ENCODE assay signal across 8 mouse cellular contexts in the genomic region with DNA sequence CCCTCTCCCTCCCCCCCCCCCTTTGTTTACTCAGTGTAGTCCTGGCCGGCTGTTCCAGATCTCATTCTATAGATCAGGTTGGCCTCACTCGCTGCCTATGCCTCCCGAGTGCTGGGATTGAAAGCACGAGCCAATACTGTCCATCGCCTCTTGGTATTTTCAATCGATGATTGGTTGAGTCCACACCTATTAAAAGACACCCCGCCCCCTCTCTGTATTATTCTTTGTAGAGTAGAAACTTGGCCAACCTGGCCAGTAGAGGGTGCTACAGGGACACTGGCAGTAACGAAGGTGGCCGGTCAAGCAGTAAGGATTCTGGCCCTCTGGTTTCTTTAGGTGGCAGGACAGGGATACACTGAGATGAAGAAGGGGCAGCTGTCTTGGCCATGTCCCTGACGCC. TPM values are rescaled to one million over a fixed set of nuclear protein-coding genes. Genes with fewer than 3 reads are reported as not detected.
A peak's percentile ranks its signal among the peaks of the same experiment; 100 is the strongest.
DNase-seq lines count a peak whose midpoint lies in the region; ATAC-seq and TF ChIP-seq lines count a peak whose summit lies in the region.

No protein-coding gene starts in this region.

- no peaks in the 10 kb centered on the region for H3K9me3 ChIP-seq in forebrain, embryonic 11.5 days (ENCODE audit: control insufficient read depth, low read length)
- no peaks in the 10 kb centered on the region for H3K9me3 ChIP-seq in hindbrain, embryonic 16.5 days (ENCODE audit: control insufficient read depth, low read length)
- H3K9me3 ChIP-seq in limb, embryonic 14.5 days (ENCODE audit: control insufficient read depth, low read length): no peaks in the 10 kb centered on the region
- no peaks in the 10 kb centered on the region for H3K9me3 ChIP-seq in midbrain, postnatal 0 days (ENCODE audit: low read length)

- 0 out of 2 replicates have a peak overlapping the region, but pooled peaks have one; percentile 8 for H3K4me2 ChIP-seq in forebrain, embryonic 11.5 days (ENCODE audit: low read depth, low read length, severe bottlenecking)
- peak overlapping the region; percentile 15 for H3K4me2 ChIP-seq in hindbrain, embryonic 16.5 days (ENCODE audit: low read length)
- H3K4me2 ChIP-seq in limb, embryonic 14.5 days (replicated peaks; ENCODE audit: low read depth, low read length, severe bottlenecking): no peak overlapping the region
- no peak overlapping the region for H3K4me2 ChIP-seq in midbrain, postnatal 0 days (ENCODE audit: low read depth, low read length, poor library complexity, severe bottlenecking)

- no peaks in the 10 kb centered on the region for H3K79me2 ChIP-seq in heart, adult 2 months (replicated peaks; ENCODE audit: control insufficient read depth, insufficient read depth, low read length)

- no peak for TF ChIP-seq POLR2A in heart, adult 2 months (IDR thresholded peaks at IDR 0.05; ENCODE audit: insufficient read depth, low read depth, low read length)
- no peak for TF ChIP-seq POLR2A in limb, embryonic 14.5 days (IDR thresholded peaks at IDR 0.05; ENCODE audit: borderline replicate concordance, extremely low read depth, insufficient read depth, insufficient read length)
- TF ChIP-seq POLR2A in thymus, adult 2 months (IDR thresholded peaks at IDR 0.05; ENCODE audit: control insufficient read depth, extremely low read depth, insufficient read depth, low read length, poor library complexity): no peak

- H3K9ac ChIP-seq in heart, adult 2 months (ENCODE audit: low read depth, low read length): no peak overlapping the region
- H3K9ac ChIP-seq in forebrain, embryonic 11.5 days (ENCODE audit: low read length): no peak overlapping the region
- no peak overlapping the region for H3K9ac ChIP-seq in hindbrain, embryonic 16.5 days (ENCODE audit: low read depth, low read length)
- no peak overlapping the region for H3K9ac ChIP-seq in limb, embryonic 14.5 days (ENCODE audit: low read depth, low read length, severe bottlenecking)
- H3K9ac ChIP-seq in midbrain, postnatal 0 days (replicated peaks; ENCODE audit: low read length, poor library complexity, severe bottlenecking): no peak overlapping the region

- no peak for ATAC-seq in forebrain, embryonic 11.5 days (replicated peaks; ENCODE audit: low FRiP score)
- peak; percentile 69; the same call in 1 of the 2 replicates for ATAC-seq in hindbrain, embryonic 16.5 days
- no peak for ATAC-seq in limb, embryonic 14.5 days (ENCODE audit: low FRiP score, low read depth)
- ATAC-seq in midbrain, postnatal 0 days (ENCODE audit: low FRiP score): no peak

- intact Hi-C loops in heart, adult 2 months (cut with DNase I): loop anchor here (1.0 kb wide), 1 partner anchor 111 kb away; no protein-coding TSS in a partner anchor

- no peak overlapping the region for H3K4me3 ChIP-seq in heart, adult 2 months
- H3K4me3 ChIP-seq in forebrain, embryonic 11.5 days (ENCODE audit: low read depth, low read length): no peak overlapping the region
- no peak overlapping the region for H3K4me3 ChIP-seq in hindbrain, embryonic 16.5 days (ENCODE audit: low read length)
- no peak overlapping the region for H3K4me3 ChIP-seq in limb, embryonic 14.5 days (replicated peaks; ENCODE audit: low read length)
- H3K4me3 ChIP-seq in midbrain, postnatal 0 days (ENCODE audit: low read depth, low read length): no peak overlapping the region
- no peak overlapping the region for H3K4me3 ChIP-seq in thymus, adult 2 months (ENCODE audit: control insufficient read depth, insufficient read depth, low read length)

- no peaks in the 10 kb centered on the region for H3K4me1 ChIP-seq in heart, adult 2 months (ENCODE audit: control insufficient read depth, insufficient read depth, low read length)
- H3K4me1 ChIP-seq in forebrain, embryonic 11.5 days (replicated peaks; ENCODE audit: control insufficient read depth, insufficient read depth, low read length): no peaks in the 10 kb centered on the region; the same call in 1 of the 2 replicates
- peaks cover 5% of the 10 kb centered on the region for H3K4me1 ChIP-seq in hindbrain, embryonic 16.5 days (ENCODE audit: control insufficient read depth, insufficient read depth, low read depth, low read length)
- no peaks in the 10 kb centered on the region for H3K4me1 ChIP-seq in limb, embryonic 14.5 days (ENCODE audit: control insufficient read depth, insufficient read depth, low read length)
- H3K4me1 ChIP-seq in midbrain, postnatal 0 days (ENCODE audit: insufficient read depth, low read length): no peaks in the 10 kb centered on the region
- peaks cover 3% of the 10 kb centered on the region; the same call in 1 of the 2 replicates for H3K4me1 ChIP-seq in thymus, adult 2 months (replicated peaks; ENCODE audit: control insufficient read depth, insufficient read depth, low read length)

- no peak for TF ChIP-seq EP300 in heart, adult 2 months (IDR thresholded peaks at IDR 0.05; ENCODE audit: insufficient read depth, low read depth, low read length)

- WGBS in heart, adult 2 months: 5% methylated on average over 10 of the region's 10 CpGs
- 3% methylated on average over 10 of the region's 10 CpGs for WGBS in forebrain, embryonic 11.5 days
- 4% methylated on average over 10 of the region's 10 CpGs for WGBS in hindbrain, embryonic 16.5 days
- WGBS in limb, embryonic 14.5 days: 5% methylated on average over 10 of the region's 10 CpGs
- WGBS in midbrain, postnatal 0 days: 5% methylated on average over 10 of the region's 10 CpGs
- WGBS in thymus, adult 2 months: 9% methylated on average over 10 of the region's 10 CpGs

- H3K27me3 ChIP-seq in heart, adult 2 months (ENCODE audit: control insufficient read depth, insufficient read depth, low read length): no peaks in the 10 kb centered on the region
- H3K27me3 ChIP-seq in forebrain, embryonic 11.5 days (ENCODE audit: control insufficient read depth, insufficient read depth, low read length): peaks cover 4% of the 10 kb centered on the region; the same call in 1 of the 2 replicates
- H3K27me3 ChIP-seq in hindbrain, embryonic 16.5 days (replicated peaks; ENCODE audit: control insufficient read depth, insufficient read depth, low read length): peaks cover 3% of the 10 kb centered on the region; the same call in 1 of the 2 replicates
- H3K27me3 ChIP-seq in limb, embryonic 14.5 days (ENCODE audit: control insufficient read depth, insufficient read depth, low read length): no peaks in the 10 kb centered on the region
- H3K27me3 ChIP-seq in midbrain, postnatal 0 days (ENCODE audit: insufficient read depth, low read length): 0 out of 2 replicates have a peak, but pooled peaks cover 6% of the 10 kb centered on the region
- H3K27me3 ChIP-seq in thymus, adult 2 months (ENCODE audit: control insufficient read depth, insufficient read depth, low read length): no peaks in the 10 kb centered on the region; the same call in 1 of the 2 replicates

- H3K36me3 ChIP-seq in heart, adult 2 months (ENCODE audit: control insufficient read depth, insufficient read depth, low read length): no peaks in the 10 kb centered on the region
- H3K36me3 ChIP-seq in forebrain, embryonic 11.5 days (ENCODE audit: control insufficient read depth, insufficient read depth, low read length): no peaks in the 10 kb centered on the region
- H3K36me3 ChIP-seq in hindbrain, embryonic 16.5 days (ENCODE audit: control insufficient read depth, insufficient read depth, low read length): no peaks in the 10 kb centered on the region
- H3K36me3 ChIP-seq in limb, embryonic 14.5 days (ENCODE audit: control insufficient read depth, insufficient read depth, low read length): no peaks in the 10 kb centered on the region
- H3K36me3 ChIP-seq in midbrain, postnatal 0 days (ENCODE audit: insufficient read depth, low read length): no peaks in the 10 kb centered on the region
- no peaks in the 10 kb centered on the region for H3K36me3 ChIP-seq in thymus, adult 2 months (ENCODE audit: control insufficient read depth, insufficient read depth, low read length)

- H3K27ac ChIP-seq in heart, adult 2 months: no peak overlapping the region
- H3K27ac ChIP-seq in forebrain, embryonic 11.5 days (ENCODE audit: low read depth, low read length): no peak overlapping the region
- H3K27ac ChIP-seq in hindbrain, embryonic 16.5 days (ENCODE audit: low read depth, low read length): no peak overlapping the region
- H3K27ac ChIP-seq in limb, embryonic 14.5 days (replicated peaks; ENCODE audit: low read depth, low read length): no peak overlapping the region
- no peak overlapping the region for H3K27ac ChIP-seq in midbrain, postnatal 0 days (ENCODE audit: low read depth, low read length)
- H3K27ac ChIP-seq in thymus, adult 2 months (ENCODE audit: control insufficient read depth, insufficient read depth, low read length): no peak overlapping the region

- TF ChIP-seq CTCF in heart, adult 2 months (IDR thresholded peaks at IDR 0.05): peak; percentile 68
- TF ChIP-seq CTCF in midbrain, postnatal 0 days (IDR thresholded peaks at IDR 0.05): peak; percentile 66
- peak; percentile 37; the same call in 1 of the 2 replicates for TF ChIP-seq CTCF in thymus, adult 2 months (IDR thresholded peaks at IDR 0.05; ENCODE audit: borderline replicate concordance, control insufficient read depth, extremely low read depth, insufficient read depth, low read length, poor library complexity)

- DNase-seq in heart, adult 2 months: peak; percentile 39 to 42
- no peak for DNase-seq in heart, adult 11 months
- peak; percentile 80 for DNase-seq in brain, adult 2 months (ENCODE audit: low read depth, low spot score)
- peak; percentile 65 for DNase-seq in forebrain, embryonic 11.5 days (ENCODE audit: low spot score)
- DNase-seq in limb, embryonic 14.5 days (ENCODE audit: low spot score): peak; percentile 38
- DNase-seq in midbrain, postnatal 0 days (ENCODE audit: low spot score): peak; percentile 74
- peak; percentile 56 for DNase-seq in thymus, adult 2 months

RNA-seq across cellular contexts. Expression of a gene that starts 19.8 kb away (rescaled TPM):
- total RNA-seq in heart, adult 2 months (2021): not detected
- polyA plus RNA-seq in heart, adult 2 months (2012; rRNA removed): not detected in 2 replicates
- not detected in 2 replicates for polyA plus RNA-seq in forebrain, embryonic 11.5 days (2014; fragmentation: Nextera tagmentation; extraction: Ambion mirVana)
- not detected in 2 replicates for polyA plus RNA-seq in hindbrain, embryonic 16.5 days (2015; fragmentation: Nextera tagmentation; extraction: Ambion mirVana)
- not detected in 2 replicates for polyA plus RNA-seq in limb, embryonic 14.5 days (2012; rRNA removed)
- not detected in 2 replicates for polyA plus RNA-seq in limb, embryonic 14.5 days (2014; fragmentation: Nextera tagmentation; extraction: Ambion mirVana)
- total RNA-seq in midbrain, postnatal 0 days (2014; rRNA removed): not detected in 2 replicates
- polyA plus RNA-seq in midbrain, postnatal 0 days (2015; fragmentation: Nextera tagmentation; extraction: Ambion mirVana): not detected in 2 replicates
- 0.59 and 0.77 TPM in 2 replicates for polyA plus RNA-seq in thymus, adult 2 months (2012; rRNA removed)

RNA-seq across cellular contexts. Expression of a gene that starts 32.2 kb away (rescaled TPM):
- total RNA-seq in heart, adult 2 months (2021): not detected
- polyA plus RNA-seq in heart, adult 2 months (2012; rRNA removed): not detected in 2 replicates
- polyA plus RNA-seq in forebrain, embryonic 11.5 days (2014; fragmentation: Nextera tagmentation; extraction: Ambion mirVana): not detected in 2 replicates
- polyA plus RNA-seq in hindbrain, embryonic 16.5 days (2015; fragmentation: Nextera tagmentation; extraction: Ambion mirVana): not detected in 2 replicates
- not detected in 2 replicates for polyA plus RNA-seq in limb, embryonic 14.5 days (2012; rRNA removed)
- not detected in 2 replicates for polyA plus RNA-seq in limb, embryonic 14.5 days (2014; fragmentation: Nextera tagmentation; extraction: Ambion mirVana)
- not detected in 2 replicates for total RNA-seq in midbrain, postnatal 0 days (2014; rRNA removed)
- not detected in 2 replicates for polyA plus RNA-seq in midbrain, postnatal 0 days (2015; fragmentation: Nextera tagmentation; extraction: Ambion mirVana)
- 0.37 and 0.78 TPM in 2 replicates for polyA plus RNA-seq in thymus, adult 2 months (2012; rRNA removed)

RNA-seq across cellular contexts. Expression of a gene that starts 38.6 kb away (rescaled TPM):
- total RNA-seq in heart, adult 2 months (2021): under 1 TPM; 0.68 to 0.73 TPM
- 0.82 and 1.3 TPM in 2 replicates for polyA plus RNA-seq in heart, adult 2 months (2012; rRNA removed)
- polyA plus RNA-seq in forebrain, embryonic 11.5 days (2014; fragmentation: Nextera tagmentation; extraction: Ambion mirVana): 6.1 and 8.2 TPM in 2 replicates
- 15.1 and 17.3 TPM in 2 replicates for polyA plus RNA-seq in hindbrain, embryonic 16.5 days (2015; fragmentation: Nextera tagmentation; extraction: Ambion mirVana)
- polyA plus RNA-seq in limb, embryonic 14.5 days (2012; rRNA removed): 18.7 and 31.8 TPM in 2 replicates
- 5.9 and 7.6 TPM in 2 replicates for polyA plus RNA-seq in limb, embryonic 14.5 days (2014; fragmentation: Nextera tagmentation; extraction: Ambion mirVana)
- total RNA-seq in midbrain, postnatal 0 days (2014; rRNA removed): 132 and 137 TPM in 2 replicates
- 18.4 and 20.6 TPM in 2 replicates for polyA plus RNA-seq in midbrain, postnatal 0 days (2015; fragmentation: Nextera tagmentation; extraction: Ambion mirVana)
- 7.6 and 9.1 TPM in 2 replicates for polyA plus RNA-seq in thymus, adult 2 months (2012; rRNA removed)

RNA-seq across cellular contexts. Expression of a gene that starts 50.3 kb away (rescaled TPM):
- not detected for total RNA-seq in heart, adult 2 months (2021)
- polyA plus RNA-seq in heart, adult 2 months (2012; rRNA removed): not detected in 2 replicates
- not detected in 2 replicates for polyA plus RNA-seq in forebrain, embryonic 11.5 days (2014; fragmentation: Nextera tagmentation; extraction: Ambion mirVana)
- polyA plus RNA-seq in hindbrain, embryonic 16.5 days (2015; fragmentation: Nextera tagmentation; extraction: Ambion mirVana): not detected in 2 replicates
- polyA plus RNA-seq in limb, embryonic 14.5 days (2012; rRNA removed): 0.14 and 0.85 TPM in 2 replicates
- polyA plus RNA-seq in limb, embryonic 14.5 days (2014; fragmentation: Nextera tagmentation; extraction: Ambion mirVana): not detected in 2 replicates
- not detected in 2 replicates for total RNA-seq in midbrain, postnatal 0 days (2014; rRNA removed)
- polyA plus RNA-seq in midbrain, postnatal 0 days (2015; fragmentation: Nextera tagmentation; extraction: Ambion mirVana): not detected in 2 replicates
- 2.1 and 2.4 TPM in 2 replicates for polyA plus RNA-seq in thymus, adult 2 months (2012; rRNA removed)

RNA-seq across cellular contexts. Expression of a gene that starts 53.2 kb away (rescaled TPM):
- 1 to 10 TPM; 3.8 to 5.3 TPM for total RNA-seq in heart, adult 2 months (2021)
- polyA plus RNA-seq in heart, adult 2 months (2012; rRNA removed): 6.8 and 7.1 TPM in 2 replicates
- polyA plus RNA-seq in forebrain, embryonic 11.5 days (2014; fragmentation: Nextera tagmentation; extraction: Ambion mirVana): 4.0 and 4.9 TPM in 2 replicates
- polyA plus RNA-seq in hindbrain, embryonic 16.5 days (2015; fragmentation: Nextera tagmentation; extraction: Ambion mirVana): 2.5 and 3.8 TPM in 2 replicates
- polyA plus RNA-seq in limb, embryonic 14.5 days (2012; rRNA removed): 7.0 and 12.7 TPM in 2 replicates
- polyA plus RNA-seq in limb, embryonic 14.5 days (2014; fragmentation: Nextera tagmentation; extraction: Ambion mirVana): 15.7 and 19.4 TPM in 2 replicates
- total RNA-seq in midbrain, postnatal 0 days (2014; rRNA removed): 4.3 TPM in 1 of 2 replicates, not detected in the other
- 3.4 and 4.0 TPM in 2 replicates for polyA plus RNA-seq in midbrain, postnatal 0 days (2015; fragmentation: Nextera tagmentation; extraction: Ambion mirVana)
- polyA plus RNA-seq in thymus, adult 2 months (2012; rRNA removed): 180 and 194 TPM in 2 replicates

Comparison
In these comparisons a context has a peak if more than half of its experiments do, and no peak if none do; other contexts are left out.
1. H3K4me2 ChIP-seq: peak in forebrain, embryonic 11.5 days (single experiment) and hindbrain, embryonic 16.5 days (single experiment); none in limb, embryonic 14.5 days (single experiment) and midbrain, postnatal 0 days (single experiment).
2. Peak in every context shown above with its lines, with median percentiles within 50 percentile points of each other: CTCF ChIP-seq.